Mouse (Mus musculus) kidney, adult 2 months (tissue): ENCODE data around the gene Lasp1.

Experiments used
- CTCF ChIP-seq: fragments of 200-500 bp; conservative IDR thresholded peaks from 2 replicates; pipeline ENCODE4 v1.5.1; 2011; ENCODE audit warnings: low read depth, mild to moderate bottlenecking, control low read depth, low read length, moderate library complexity, mixed read lengths; ENCODE audit not compliant: insufficient read depth, insufficient read length
- POLR2A ChIP-seq: fragments of 200-500 bp; IDR thresholded peaks from one replicate; pipeline ENCODE4 v1.6.1; 2011; ENCODE audit warnings: low read depth, low read length, control low read depth

- TF ChIP-seq CTCF (no peak), POLR2A (no peak)
Measured at GRCm38 (mm10) chr11:97839441-97840134, 40.8 kb downstream of the Lasp1 start.
